Mouse (Mus musculus): ENCODE results near the gene Coa7.

Coa7 gene

GRCm38 (mm10) chr4:108380146-108380545, 52.2 kb downstream of the Coa7 start:
- in situ Hi-C loops (cut with MboI; ENCODE audit: low sequenced_read_pairs): no loop called here

GRCm38 (mm10) chr4:108383183-108383714, 55.3 kb downstream of the Coa7 start, which contains the start of gene Shisal2a:
Gene Shisal2a (minus strand): TSS chr4:108383349.
- in situ Hi-C loops (cut with MboI; ENCODE audit: low sequenced_read_pairs): no loop called here

- in situ Hi-C loops (cut with MboI; ENCODE audit: low sequenced_read_pairs): no loop called here
Measured at GRCm38 (mm10) chr4:108386087-108386486, 58.1 kb downstream of the Coa7 start.

GRCm38 (mm10) chr4:108387106-108387505, 59.2 kb downstream of the Coa7 start:
- in situ Hi-C loops (cut with MboI; ENCODE audit: low sequenced_read_pairs): no loop called here

- in situ Hi-C loops (cut with MboI; ENCODE audit: low sequenced_read_pairs): no loop called here
Measured at GRCm38 (mm10) chr4:108387681-108388253, 59.8 kb downstream of the Coa7 start.

GRCm38 (mm10) chr4:108388741-108389140, 60.8 kb downstream of the Coa7 start:
- in situ Hi-C loops (cut with MboI; ENCODE audit: low sequenced_read_pairs): no loop called here

- in situ Hi-C loops (cut with MboI; ENCODE audit: low sequenced_read_pairs): no loop called here
Measured at GRCm38 (mm10) chr4:108391124-108391523, 63.2 kb downstream of the Coa7 start.

Measured in CH12F3 (cell line).